Mouse (Mus musculus) midbrain, embryonic 15.5 days (tissue): ENCODE results near the gene Gm20388. TPM values are rescaled to one million over a fixed set of nuclear protein-coding genes. Genes with fewer than 3 reads are reported as not detected.

Source experiments
- ATAC-seq: fragments of 200-750 bp; cut with Nextera tagmentation; replicated peaks from 2 replicates; pipeline ENCODE4 v1.8.0; 2017; ENCODE audit warnings: moderate TSS enrichment
- H3K27ac ChIP-seq: fragments of 300-500 bp; sonication (generic); 2 replicates; pipeline ENCODE4 v1.5.1; 2015; ENCODE audit warnings: mild to moderate bottlenecking, inconsistent platforms
- H3K27me3 ChIP-seq: fragments of 300-500 bp; sonication (generic); replicated peaks from 2 replicates; pipeline ENCODE4 v1.6.1; 2015; ENCODE audit warnings: inconsistent platforms
- H3K36me3 ChIP-seq: fragments of 300-500 bp; sonication (generic); replicated peaks from 2 replicates; pipeline ENCODE4 v1.6.1; 2015; ENCODE audit warnings: inconsistent platforms
- H3K4me1 ChIP-seq: fragments of 300-500 bp; sonication (generic); 2 replicates; pipeline ENCODE4 v1.6.1; 2015; ENCODE audit warnings: inconsistent platforms
- H3K4me2 ChIP-seq: fragments of 300-500 bp; sonication (generic); 2 replicates; pipeline ENCODE4 v1.6.1; 2015; ENCODE audit warnings: inconsistent platforms, mild to moderate bottlenecking, moderate library complexity
- H3K4me3 ChIP-seq: fragments of 300-500 bp; sonication (generic); 2 replicates; pipeline ENCODE4 v1.5.1; 2015; ENCODE audit warnings: mild to moderate bottlenecking, inconsistent platforms
- H3K9ac ChIP-seq: fragments of 300-500 bp; sonication (generic); 2 replicates; pipeline ENCODE4 v1.6.1; 2015; ENCODE audit warnings: mild to moderate bottlenecking, inconsistent platforms
- H3K9me3 ChIP-seq: fragments of 300-500 bp; sonication (generic); 2 replicates; pipeline ENCODE4 v1.6.1; 2016; ENCODE audit warnings: inconsistent platforms
- WGBS: fragments of 180-500 bp; shearing (Covaris S2); methylation state at CpG from one replicate; pipeline ENCODE4 v1.1.7; 2015; ENCODE audit warnings: mixed read lengths; 5-methylcytosine and 5-hydroxymethylcytosine counted together
- polyA plus RNA-seq: library from polyadenylated mRNA; unstranded; fragments of >200 nt; fragmentation: Nextera tagmentation; extraction: Ambion mirVana; gene quantifications from 2 replicates; pipeline ENCODE4 v1.2.1, GENCODE M21; 2015

The Gm20388 gene
- polyA plus RNA-seq, 1 experiment from 2014 or later, result 5.6 TPM

DNA sequence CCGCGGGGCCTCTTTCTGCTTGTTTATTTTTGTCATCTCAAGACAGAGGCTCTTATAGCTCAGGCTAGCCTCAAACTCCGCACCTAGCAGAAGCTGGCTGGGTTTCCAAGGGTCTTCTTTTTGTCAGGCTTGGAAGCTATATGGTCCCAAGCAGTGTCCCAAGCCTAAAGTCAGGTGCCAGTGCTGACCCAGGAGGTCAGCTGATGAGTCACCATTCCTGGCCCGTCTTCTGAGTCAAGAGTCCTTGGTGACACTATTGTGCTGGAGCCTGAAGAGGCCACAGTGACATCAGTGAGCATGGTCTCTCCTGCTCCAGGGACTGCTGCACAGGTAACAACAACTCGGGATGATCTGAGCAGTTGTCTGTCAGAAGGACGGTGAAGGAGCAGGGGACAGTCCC lies 1449.4 kb downstream of the Gm20388 start:
- Histone ChIP-seq H3K27ac (no peak overlapping the region), H3K9ac (no peak overlapping the region), H3K9me3 (no peaks in the 10 kb centered on the region), H3K4me3 (no peak overlapping the region), H3K4me2 (no peak overlapping the region), H3K36me3 (no peaks in the 10 kb centered on the region), H3K27me3 (no peaks in the 10 kb centered on the region), H3K4me1 (peaks cover 9% of the 10 kb centered on the region)
- 77% methylated on average over 6 of the region's 6 CpGs for WGBS
- no peak for ATAC-seq

DNA sequence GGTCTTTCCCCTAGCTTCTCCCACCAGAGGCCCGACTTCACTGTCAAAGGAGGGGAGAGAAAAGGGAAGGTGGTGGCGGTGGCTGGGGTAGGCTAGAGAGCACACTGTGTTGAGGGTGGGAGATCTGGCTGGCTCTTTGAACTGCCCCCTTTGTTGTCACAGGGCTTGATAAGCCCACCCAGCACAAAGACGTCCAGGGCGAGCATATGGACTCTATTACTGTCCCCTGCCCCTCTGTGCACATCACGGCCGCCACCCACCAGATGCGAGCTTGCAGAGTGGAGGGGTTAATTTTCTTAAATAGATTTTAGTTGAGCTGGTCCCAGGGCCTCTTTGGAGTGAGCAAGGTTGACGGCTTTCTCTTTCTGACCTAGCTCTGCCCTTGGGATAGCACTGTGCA lies 1450.5 kb downstream of the Gm20388 start:
- no peaks in the 10 kb centered on the region for H3K9me3 ChIP-seq
- ATAC-seq, result no peak
- WGBS, result 69% methylated on average over 8 of the region's 8 CpGs
- H3K27me3 ChIP-seq, result no peaks in the 10 kb centered on the region
- no peak overlapping the region for H3K9ac ChIP-seq
- no peak overlapping the region for H3K27ac ChIP-seq
- no peaks in the 10 kb centered on the region for H3K36me3 ChIP-seq
- H3K4me1 ChIP-seq, result peaks cover 9% of the 10 kb centered on the region
- H3K4me3 ChIP-seq, result no peak overlapping the region
- H3K4me2 ChIP-seq, result no peak overlapping the region

- 82% methylated on average over 6 of the region's 6 CpGs for WGBS
- no peaks in the 10 kb centered on the region for H3K9me3 ChIP-seq
Observed at GRCm38 (mm10) chr8:121364646-121365045, 1454.0 kb downstream of the Gm20388 start.

DNA sequence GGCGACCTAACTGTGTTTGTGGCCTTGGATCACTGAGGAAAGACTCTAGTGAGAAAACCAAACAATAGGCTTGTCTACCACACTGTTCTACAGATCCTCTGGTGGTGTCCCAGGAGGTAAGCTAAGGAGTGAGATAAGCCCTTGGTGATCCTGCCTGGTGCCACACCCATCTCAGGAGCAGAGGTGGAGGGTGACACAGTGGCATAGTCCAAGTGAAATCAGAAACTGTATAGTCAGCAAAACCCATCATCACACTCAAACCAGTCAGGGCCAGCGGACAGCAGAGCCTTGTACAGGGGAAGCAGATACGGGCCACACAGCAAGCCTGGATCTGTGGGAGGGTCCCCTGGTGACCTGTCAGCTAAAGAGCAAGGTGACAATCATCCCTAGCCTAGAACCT lies 1454.5 kb downstream of the Gm20388 start:
- WGBS, result 95% methylated on average over 3 of the region's 3 CpGs
- H3K9me3 ChIP-seq, result no peaks in the 10 kb centered on the region
- no peaks in the 10 kb centered on the region for H3K36me3 ChIP-seq
- no peak overlapping the region for H3K9ac ChIP-seq
- 0 out of 2 replicates have a peak, but pooled peaks cover 2% of the 10 kb centered on the region for H3K27me3 ChIP-seq
- no peak overlapping the region for H3K4me2 ChIP-seq
- H3K27ac ChIP-seq, result no peak overlapping the region
- no peaks in the 10 kb centered on the region for H3K4me1 ChIP-seq
- ATAC-seq, result no peak
- no peak overlapping the region for H3K4me3 ChIP-seq

More at GRCm38 (mm10) chr8:121364646-121365045, 1454.0 kb downstream of the Gm20388 start:
- H3K27me3 ChIP-seq, result 0 out of 2 replicates have a peak, but pooled peaks cover 2% of the 10 kb centered on the region
- no peak for ATAC-seq
- no peak overlapping the region for H3K4me2 ChIP-seq
- no peak overlapping the region for H3K9ac ChIP-seq
- H3K27ac ChIP-seq, result no peak overlapping the region
- no peak overlapping the region for H3K4me3 ChIP-seq
- no peaks in the 10 kb centered on the region for H3K4me1 ChIP-seq
- H3K36me3 ChIP-seq, result no peaks in the 10 kb centered on the region

- H3K9me3 ChIP-seq, result no peaks in the 10 kb centered on the region
- H3K36me3 ChIP-seq, result no peaks in the 10 kb centered on the region
- no peak for ATAC-seq
- H3K4me1 ChIP-seq, result no peaks in the 10 kb centered on the region
- H3K4me3 ChIP-seq, result no peak overlapping the region
- H3K4me2 ChIP-seq, result no peak overlapping the region
- H3K27ac ChIP-seq, result no peak overlapping the region
- WGBS, result 94% methylated on average over 12 of the region's 12 CpGs
- H3K9ac ChIP-seq, result no peak overlapping the region
- H3K27me3 ChIP-seq, result 0 out of 2 replicates have a peak, but pooled peaks cover 2% of the 10 kb centered on the region
Observed at GRCm38 (mm10) chr8:121366655-121367054, 1456.0 kb downstream of the Gm20388 start.

DNA sequence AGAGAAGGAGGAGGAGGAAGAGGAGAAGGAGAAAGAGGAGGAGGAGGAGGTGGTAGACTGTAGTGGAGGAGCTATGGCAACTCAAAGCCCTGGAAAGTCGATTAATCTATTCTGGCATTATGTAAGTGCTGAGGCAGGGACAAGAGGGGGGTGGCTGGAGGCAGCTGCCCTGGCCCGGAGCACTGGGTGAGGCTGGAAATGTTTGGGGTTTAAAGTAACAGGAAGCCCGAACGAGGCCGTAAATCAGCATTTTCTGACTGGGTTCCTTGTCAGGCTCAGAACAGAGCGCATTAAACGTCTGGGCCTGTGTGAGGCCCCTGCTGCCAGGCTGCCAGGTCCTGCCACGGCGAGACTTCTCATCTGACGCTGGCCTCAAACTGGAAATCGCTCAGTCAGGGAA lies 1458.2 kb downstream of the Gm20388 start:
- no peak for ATAC-seq
- Histone ChIP-seq H3K4me3 (no peak overlapping the region), H3K36me3 (no peaks in the 10 kb centered on the region), H3K4me2 (no peak overlapping the region), H3K9me3 (no peaks in the 10 kb centered on the region), H3K9ac (no peak overlapping the region), H3K27me3 (0 out of 2 replicates have a peak, but pooled peaks cover 2% of the 10 kb centered on the region), H3K4me1 (no peaks in the 10 kb centered on the region), H3K27ac (no peak overlapping the region)
- 66% methylated on average over 11 of the region's 11 CpGs for WGBS

DNA sequence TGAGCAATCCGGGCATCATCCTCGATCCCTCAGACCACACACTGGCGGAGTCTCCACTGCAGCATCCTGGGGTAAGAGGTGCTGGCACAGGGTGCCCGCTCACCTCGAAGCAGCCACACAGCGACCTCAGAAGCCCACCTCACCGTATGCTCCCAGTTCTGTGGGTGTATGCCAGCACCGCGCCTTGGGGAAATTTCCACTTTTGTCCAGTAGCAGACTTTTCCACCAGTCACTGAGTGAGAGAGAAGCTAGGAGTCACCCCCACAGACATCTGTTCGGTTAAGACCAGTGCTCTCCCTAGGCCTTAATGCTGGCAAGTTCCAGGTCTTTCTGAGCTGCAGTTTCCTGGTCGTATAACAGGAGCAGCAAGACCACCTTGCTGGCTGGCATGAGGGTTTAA lies 1458.7 kb downstream of the Gm20388 start:
- H3K9ac ChIP-seq, result no peak overlapping the region
- H3K36me3 ChIP-seq, result no peaks in the 10 kb centered on the region
- no peaks in the 10 kb centered on the region for H3K9me3 ChIP-seq
- H3K4me2 ChIP-seq, result no peak overlapping the region
- no peaks in the 10 kb centered on the region for H3K4me1 ChIP-seq
- 0 out of 2 replicates have a peak, but pooled peaks cover 2% of the 10 kb centered on the region for H3K27me3 ChIP-seq
- no peak for ATAC-seq
- H3K27ac ChIP-seq, result no peak overlapping the region
- H3K4me3 ChIP-seq, result no peak overlapping the region
- 83% methylated on average over 11 of the region's 11 CpGs for WGBS

- ATAC-seq, result no peak
- Histone ChIP-seq H3K4me2 (no peak overlapping the region), H3K27ac (no peak overlapping the region), H3K27me3 (0 out of 2 replicates have a peak, but pooled peaks cover 2% of the 10 kb centered on the region), H3K36me3 (no peaks in the 10 kb centered on the region), H3K9ac (no peak overlapping the region), H3K4me3 (no peak overlapping the region), H3K9me3 (no peaks in the 10 kb centered on the region), H3K4me1 (no peaks in the 10 kb centered on the region)
- 56% methylated on average over 9 of the region's 9 CpGs for WGBS
Observed at GRCm38 (mm10) chr8:121371287-121371686, 1460.6 kb downstream of the Gm20388 start.

- Histone ChIP-seq H3K9me3 (no peaks in the 10 kb centered on the region), H3K27me3 (no peaks in the 10 kb centered on the region), H3K36me3 (no peaks in the 10 kb centered on the region), H3K4me2 (no peak overlapping the region), H3K4me1 (no peaks in the 10 kb centered on the region), H3K4me3 (no peak overlapping the region), H3K27ac (no peak overlapping the region), H3K9ac (no peak overlapping the region)
- no peak for ATAC-seq
- WGBS, result 76% methylated on average over 25 of the region's 25 CpGs
Observed at GRCm38 (mm10) chr8:121371911-121372638, 1461.4 kb downstream of the Gm20388 start.

GRCm38 (mm10) chr8:121372639-121372986 lies 1462.0 kb downstream of the Gm20388 start:
- Histone ChIP-seq H3K4me2 (no peak overlapping the region), H3K27me3 (no peaks in the 10 kb centered on the region), H3K36me3 (no peaks in the 10 kb centered on the region), H3K9me3 (no peaks in the 10 kb centered on the region), H3K9ac (no peak overlapping the region), H3K4me3 (no peak overlapping the region), H3K27ac (no peak overlapping the region), H3K4me1 (no peaks in the 10 kb centered on the region)
- 80% methylated on average over 10 of the region's 10 CpGs for WGBS
- no peak for ATAC-seq

GRCm38 (mm10) chr8:121374284-121374683 lies 1463.6 kb downstream of the Gm20388 start:
- H3K27me3 ChIP-seq, result no peaks in the 10 kb centered on the region
- no peaks in the 10 kb centered on the region for H3K4me1 ChIP-seq
- ATAC-seq, result no peak
- 30% methylated on average over 9 of the region's 9 CpGs for WGBS
- H3K9ac ChIP-seq, result no peak overlapping the region
- H3K9me3 ChIP-seq, result no peaks in the 10 kb centered on the region
- H3K27ac ChIP-seq, result no peak overlapping the region
- H3K4me3 ChIP-seq, result no peak overlapping the region
- H3K36me3 ChIP-seq, result no peaks in the 10 kb centered on the region
- H3K4me2 ChIP-seq, result no peak overlapping the region

- H3K9ac ChIP-seq, result no peak overlapping the region
- 3% methylated on average over 8 of the region's 8 CpGs for WGBS
- H3K4me1 ChIP-seq, result no peaks in the 10 kb centered on the region
- no peaks in the 10 kb centered on the region for H3K36me3 ChIP-seq
- no peak overlapping the region for H3K27ac ChIP-seq
- ATAC-seq, result no peak
- H3K4me2 ChIP-seq, result no peak overlapping the region
- H3K27me3 ChIP-seq, result no peaks in the 10 kb centered on the region
- no peaks in the 10 kb centered on the region for H3K9me3 ChIP-seq
- H3K4me3 ChIP-seq, result no peak overlapping the region
Observed at GRCm38 (mm10) chr8:121374777-121375176, 1464.1 kb downstream of the Gm20388 start.
